Mouse (Mus musculus) heart, adult 9 months (tissue): ENCODE data around the gene B3gnt2.
A peak's percentile ranks its signal among the peaks of the same experiment; 100 is the strongest.

Experiments used
- DNase-seq, 2 experiments: peaks; one replicate each; pipeline ENCODE4 v3.0.0; 2022; ENCODE audit warnings: low spot score in 2 of 2

The B3gnt2 gene

DNA sequence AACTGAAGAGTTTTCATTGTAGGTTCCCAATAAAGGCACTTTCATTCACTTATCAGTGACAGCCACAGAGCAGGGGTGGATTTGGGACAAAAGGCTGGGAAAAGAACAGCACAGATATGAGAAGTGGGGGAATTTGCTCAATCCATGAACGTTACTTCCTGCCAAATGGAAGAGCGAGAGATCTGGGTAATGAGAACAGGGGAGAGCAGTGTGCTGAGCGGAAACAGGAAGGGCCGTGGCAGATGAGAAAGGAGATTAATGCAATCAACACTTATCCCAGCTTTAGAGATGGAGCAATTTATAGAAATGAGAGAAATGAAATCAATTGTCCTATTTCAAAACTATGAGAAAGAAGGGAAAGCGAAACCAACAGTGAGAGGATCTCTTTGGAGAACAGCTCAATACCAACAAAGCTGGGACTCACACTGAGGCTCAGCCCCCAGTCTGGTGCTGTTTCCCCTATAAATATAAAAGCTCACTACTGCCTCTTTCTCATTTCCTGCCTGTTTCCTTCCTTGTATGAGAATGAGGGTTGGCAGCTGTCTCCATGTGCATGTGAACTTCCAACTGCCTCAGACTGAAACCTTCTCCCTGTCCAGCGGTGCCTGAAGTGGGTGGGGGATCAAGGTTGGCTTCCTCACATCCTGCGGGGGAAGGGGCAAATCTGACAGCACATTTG lies 11.0 kb upstream of the B3gnt2 start:
- DNase-seq, result peak; percentile 42 to 55

DNA sequence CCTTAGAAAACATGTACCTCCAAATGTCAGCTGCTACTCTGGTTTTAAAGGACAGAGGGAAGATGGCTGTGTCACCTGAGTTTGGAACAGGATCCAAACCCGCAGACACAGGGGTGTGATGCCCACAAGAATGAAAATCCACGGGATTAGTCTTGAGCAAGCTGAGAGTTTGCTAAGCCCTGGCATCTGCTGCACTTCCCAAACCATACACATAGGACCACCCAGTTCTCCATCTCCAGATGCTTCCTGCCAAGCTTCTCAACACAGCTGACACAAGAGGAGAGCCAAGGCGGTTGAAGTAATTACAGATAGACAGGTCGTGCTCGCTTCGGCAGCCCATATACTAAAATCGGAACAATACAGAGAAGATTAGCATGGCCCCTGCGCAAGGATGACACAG lies 7.8 kb upstream of the B3gnt2 start:
- no peak for DNase-seq

DNA sequence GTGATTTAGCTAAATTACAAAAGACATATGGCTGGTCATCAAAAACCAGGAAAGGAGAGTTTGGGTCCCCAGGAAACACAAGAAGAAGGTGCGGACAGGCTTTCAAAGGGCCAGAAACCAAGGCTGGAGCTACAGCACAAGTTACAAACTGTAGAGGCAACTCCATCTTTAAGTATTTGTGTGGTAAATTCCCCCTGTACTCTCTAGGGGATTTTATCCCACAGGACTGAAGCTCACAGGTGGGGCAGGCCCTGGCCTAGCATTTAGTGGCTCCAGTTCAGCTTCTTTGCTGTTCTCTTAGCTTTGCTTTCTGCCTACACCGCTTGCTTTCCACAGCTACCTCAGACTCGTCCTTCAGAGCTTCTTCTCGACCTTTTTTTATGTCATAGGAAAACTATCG lies 6.9 kb upstream of the B3gnt2 start:
- no peak for DNase-seq

DNA sequence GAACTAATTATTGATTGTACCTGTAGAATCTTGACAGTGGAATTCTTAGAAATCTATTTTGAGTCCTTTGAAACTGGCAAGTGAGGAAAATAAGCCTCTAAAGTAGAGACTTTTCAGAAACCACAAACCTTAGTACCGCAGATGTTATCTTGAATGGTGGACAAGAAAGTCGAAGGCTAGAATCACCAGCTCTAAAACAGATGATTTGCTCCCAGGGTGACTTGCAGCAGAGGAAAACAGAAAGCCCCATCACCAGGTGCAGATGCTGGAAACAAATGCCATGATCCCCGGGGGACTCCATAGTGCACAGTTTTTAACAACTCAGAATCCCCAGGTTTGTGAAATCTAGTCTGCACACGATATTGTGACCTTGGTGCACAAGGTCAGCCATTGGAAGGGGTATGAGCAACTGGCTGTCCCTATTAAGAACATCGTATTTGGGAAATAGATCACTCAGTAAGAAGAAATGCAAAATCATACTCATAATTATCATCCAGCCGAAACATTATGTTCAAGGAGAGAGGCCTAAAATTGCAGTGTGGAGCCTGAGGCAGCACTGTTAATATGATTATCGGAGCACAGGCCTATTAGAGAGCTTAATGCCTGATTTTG lies 5.0 kb upstream of the B3gnt2 start:
- DNase-seq, result no peak

DNA sequence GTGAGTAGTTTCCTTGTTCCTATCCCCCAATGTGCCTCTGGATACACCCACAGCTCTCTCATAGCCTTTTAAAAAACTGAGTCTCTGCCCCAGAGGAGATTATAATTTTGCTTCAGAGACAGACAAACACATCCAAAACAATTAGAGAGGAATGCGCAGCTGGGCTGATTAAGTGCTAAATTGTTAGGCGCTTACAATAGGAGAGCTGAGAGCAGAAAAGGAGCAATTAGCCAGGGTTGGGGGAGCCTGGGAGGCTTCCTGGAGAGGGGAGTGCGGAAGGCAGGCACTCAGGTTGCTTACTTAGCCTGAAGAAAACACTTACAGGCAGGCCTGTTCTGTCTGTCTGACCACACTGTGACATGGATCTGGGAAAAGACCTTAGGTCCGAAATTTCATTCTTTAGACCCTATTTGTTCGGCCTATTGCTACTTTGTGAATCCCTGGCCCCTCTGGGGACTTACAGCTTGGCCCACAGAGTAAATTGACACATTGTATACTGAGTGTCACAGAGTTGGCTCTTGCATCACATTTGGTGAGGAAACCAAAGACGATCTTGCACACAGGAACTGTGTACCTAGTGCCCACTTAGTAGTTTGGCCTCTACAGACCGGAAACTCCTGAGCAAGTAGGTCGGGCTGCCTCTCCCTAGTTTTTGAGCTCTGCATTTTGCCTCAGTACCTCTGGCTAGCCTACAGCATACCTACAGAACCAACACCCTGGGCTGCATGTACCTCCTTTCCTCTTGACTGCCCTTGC lies 3.7 kb upstream of the B3gnt2 start:
- no peak for DNase-seq

DNA sequence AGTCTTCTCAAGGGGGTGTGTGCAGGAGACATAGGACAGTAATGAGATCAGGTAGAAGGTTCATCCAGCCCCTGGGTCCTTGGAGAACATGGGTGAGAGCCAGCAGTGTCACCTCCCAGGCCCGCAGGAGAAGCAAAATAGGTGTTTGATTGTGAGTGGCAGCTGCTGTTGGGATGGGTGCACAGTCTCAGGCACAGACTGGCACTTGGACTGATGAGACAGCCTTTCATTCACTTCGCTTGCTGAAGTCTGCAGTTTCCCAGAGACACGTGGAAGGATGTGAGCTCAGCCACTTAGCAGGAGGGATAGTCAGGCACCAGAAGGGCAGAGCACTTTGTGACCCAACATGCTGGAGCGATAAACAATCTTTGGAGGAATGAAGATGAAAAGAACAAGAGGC lies 2.8 kb upstream of the B3gnt2 start:
- no peak for DNase-seq

DNA sequence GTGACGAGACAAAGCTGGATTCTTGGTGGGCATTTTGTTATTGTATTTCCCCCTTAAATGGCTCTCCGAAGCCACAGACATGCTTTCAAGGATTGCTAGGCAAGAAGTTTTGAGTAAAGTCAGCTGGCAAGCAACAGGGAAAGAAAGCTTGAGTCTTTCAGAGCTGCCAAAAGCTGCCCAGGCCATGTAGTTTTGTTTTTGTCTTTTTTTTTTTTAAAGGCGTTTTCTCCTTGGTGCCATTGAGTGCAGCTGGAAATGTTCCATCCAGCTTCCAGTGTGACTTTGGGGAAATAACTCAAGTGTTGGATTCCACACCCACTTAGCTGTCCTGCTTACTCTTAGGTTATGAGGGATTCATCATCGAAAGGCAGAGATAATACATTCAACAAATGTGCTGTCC lies 554 bp upstream of the B3gnt2 start:
- DNase-seq, result no peak

DNA sequence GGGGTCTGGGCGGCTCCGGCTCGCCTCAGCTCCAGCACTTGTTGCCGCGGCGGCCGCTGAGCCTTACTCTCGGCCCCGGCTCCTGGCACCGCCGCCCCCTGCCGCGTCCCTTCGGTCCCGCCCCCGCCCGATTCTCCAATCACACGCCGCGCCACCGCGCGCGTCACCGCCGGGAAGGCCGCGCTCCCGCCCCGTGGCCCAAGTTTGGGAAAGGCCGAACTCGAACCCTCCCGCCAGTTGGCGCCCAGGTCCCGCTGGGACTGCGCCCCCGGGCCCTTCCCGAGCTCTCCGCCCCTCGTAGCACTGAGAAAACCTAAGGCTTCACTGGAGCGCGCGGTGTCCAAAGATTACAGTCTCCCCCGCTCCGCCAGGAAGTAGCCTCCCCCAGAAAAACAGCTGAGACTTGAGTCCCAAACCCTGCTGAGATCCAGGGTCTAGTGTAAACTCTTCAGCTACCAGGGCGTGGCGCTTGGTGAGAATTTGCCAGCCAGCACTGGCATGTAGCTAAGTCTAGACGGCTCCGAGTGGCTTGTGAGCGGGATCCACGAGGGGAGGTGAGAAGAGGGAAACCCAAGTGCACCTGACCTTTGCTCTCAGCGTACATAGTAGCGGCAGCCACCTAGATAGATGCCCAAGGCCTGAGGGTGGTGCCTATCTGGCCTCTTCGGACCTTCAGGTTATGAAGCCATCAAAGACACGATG lies 977 bp downstream of the B3gnt2 start:
- peak; percentile 89 to 91 for DNase-seq

DNA sequence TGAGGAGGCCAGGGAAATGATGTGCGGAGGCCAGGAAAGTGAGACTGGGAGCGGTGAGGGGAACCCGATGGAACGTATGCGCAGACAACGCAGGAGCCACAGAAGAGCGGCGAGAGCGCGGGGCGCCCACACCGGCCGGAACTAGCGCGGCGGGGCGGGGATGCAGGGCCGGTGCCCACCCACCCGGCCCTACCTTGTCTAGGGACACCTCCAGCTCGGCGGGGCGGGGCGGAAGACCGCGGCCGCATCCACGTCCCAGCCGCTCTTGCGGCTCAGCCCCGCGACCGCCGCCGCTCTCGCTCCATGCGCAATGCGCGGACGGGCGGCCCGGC lies 1.5 kb downstream of the B3gnt2 start:
- no peak for DNase-seq

DNA sequence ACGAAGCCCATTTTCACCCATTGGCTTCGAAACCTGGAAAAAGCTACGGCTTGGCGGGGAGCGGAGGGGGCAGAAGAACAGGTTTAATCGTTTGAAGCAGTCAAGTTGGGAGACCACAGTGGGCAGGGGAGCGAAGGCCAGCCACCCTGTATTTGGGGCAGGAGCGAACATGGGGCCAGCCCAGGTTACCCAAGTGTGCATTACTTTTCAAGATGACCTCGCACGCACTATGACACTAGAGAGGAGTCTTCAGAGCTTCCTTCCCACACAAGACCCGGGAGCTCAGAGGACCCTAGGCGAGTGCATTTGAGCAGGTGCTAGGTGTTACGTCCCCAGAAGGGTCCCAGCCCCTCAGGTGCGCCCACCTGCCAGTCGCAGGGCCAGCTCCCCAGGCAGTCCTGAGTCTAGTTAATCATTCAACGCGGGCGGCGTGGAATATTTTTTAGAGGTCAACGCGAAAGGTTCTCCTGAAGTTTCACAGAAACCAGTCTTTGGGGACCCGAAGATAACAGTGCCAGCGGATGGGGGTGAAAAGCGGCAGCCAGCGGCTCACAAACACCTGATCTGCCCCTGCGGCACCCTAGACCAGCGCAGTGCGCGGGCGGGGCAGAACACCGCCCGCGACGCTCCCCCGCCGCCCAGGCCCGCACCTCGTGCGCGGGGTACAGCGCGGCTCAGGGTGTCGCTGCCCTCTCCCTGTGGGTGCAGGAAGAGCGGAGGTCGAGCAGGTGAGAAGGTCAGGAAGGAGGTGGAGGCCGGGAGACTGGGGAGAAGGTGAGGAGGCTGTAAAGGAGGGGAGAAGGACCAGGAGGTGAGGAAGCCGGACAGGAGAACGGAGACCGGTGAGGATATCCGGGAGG lies 2.1 kb downstream of the B3gnt2 start:
- peak in 1 of 2 experiments; percentile 48 for DNase-seq

DNA sequence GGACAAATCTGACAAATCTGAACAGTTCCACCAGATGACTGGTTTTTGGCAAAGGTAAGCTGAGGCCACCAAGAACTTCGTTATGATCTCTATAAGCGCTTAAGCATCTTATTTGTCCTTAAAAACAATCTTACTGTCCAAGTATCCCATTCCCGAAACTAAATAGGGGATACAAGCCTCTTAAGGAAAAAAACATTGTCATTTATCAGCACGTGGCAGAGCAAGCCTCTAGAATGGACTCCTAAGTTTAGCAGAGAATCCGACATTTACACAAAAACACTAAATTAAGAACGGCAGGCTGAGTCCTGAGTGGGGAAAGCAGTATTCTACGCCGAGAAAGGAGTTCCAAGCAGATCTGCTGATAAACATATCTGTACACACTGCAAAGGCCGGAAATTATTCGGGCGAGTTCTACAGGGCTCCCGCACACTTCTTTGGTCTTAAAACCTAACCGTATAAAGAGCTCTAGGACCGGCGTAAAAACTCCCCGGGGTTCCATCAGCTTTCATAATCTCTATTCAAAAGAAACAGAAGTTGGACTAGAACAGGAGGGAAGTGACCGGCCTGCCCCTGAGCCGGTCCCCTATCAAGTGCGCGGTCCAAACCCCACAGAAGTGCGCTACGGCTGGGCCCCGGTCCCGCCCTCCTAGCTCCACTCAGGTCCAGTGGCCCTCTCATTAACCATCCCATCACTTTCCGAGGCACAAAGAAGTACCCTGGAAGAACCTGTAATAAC lies 2.9 kb downstream of the B3gnt2 start:
- DNase-seq, result no peak

DNA sequence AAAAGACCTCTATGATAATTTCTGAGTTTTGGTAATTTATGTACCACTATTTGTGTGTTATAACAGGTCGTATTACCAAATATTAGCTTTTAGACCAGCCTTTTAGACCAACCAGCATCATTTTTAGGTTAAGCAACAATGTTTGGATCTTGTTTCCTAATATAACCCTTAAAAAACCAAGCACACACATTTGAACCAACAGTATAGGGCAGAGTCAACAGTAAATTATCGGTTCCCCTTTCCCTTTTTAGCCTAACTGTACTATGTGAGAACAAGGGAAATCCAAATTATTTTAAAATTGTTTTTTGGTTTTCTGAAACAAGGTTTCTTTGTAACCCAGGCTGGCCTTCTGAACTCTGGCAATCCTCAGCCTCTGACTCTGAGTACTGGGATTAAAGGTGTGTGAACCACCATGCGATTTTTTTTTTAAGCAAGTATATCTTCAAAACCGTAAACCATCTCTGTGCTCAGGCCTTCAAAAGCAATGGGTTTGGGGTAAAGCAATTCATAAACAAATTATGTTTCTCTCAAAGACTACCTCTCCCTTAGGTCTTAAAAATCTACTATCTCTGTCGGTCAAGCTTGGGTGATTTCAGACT lies 3.6 kb downstream of the B3gnt2 start:
- DNase-seq, result no peak

DNA sequence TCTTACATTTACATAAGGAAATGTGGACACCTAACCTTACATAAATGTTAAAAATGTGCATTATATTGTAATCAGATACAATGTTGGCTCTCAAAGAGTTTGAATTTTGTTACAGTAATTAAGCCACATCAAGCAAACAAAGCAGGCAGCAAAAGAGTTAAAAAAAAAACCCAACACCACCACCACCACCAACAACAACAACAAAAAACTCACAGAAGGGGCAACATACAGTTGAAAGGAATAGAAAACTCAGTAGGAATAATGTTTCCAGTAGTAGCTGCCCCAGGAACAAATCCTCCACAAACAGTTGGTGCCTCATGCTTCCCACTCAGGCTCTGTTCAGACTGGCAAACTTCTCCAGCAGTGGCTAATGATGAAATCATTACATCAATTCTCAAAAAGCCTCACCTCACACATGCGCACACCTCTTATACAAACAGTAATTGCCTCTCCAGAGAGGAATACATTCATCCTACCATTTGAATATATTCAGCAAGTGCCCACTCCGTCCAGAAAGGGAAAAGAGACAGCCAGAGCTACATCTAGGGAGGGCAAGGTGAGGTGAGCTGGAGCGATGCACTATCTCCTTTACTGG lies 4.3 kb downstream of the B3gnt2 start:
- DNase-seq, result no peak

DNA sequence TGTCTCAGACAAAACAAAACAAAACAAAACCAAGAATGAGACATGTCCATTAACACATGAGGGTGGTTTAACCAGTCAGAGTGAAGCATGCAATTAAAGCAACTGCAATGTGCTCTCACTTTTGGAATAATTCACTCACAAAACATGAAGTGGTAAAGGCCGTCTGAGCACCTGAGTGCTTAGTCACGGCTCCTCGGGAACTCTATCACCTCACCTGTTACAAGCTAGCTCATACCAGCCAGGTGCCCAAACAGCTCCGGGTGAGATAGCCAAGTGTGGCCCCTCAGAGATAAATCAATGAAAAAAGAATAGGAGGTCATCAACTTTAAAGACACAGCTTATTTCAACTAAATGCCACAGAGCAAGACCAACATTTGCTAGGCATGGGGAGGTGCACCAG lies 6.2 kb downstream of the B3gnt2 start:
- DNase-seq, result no peak

DNA sequence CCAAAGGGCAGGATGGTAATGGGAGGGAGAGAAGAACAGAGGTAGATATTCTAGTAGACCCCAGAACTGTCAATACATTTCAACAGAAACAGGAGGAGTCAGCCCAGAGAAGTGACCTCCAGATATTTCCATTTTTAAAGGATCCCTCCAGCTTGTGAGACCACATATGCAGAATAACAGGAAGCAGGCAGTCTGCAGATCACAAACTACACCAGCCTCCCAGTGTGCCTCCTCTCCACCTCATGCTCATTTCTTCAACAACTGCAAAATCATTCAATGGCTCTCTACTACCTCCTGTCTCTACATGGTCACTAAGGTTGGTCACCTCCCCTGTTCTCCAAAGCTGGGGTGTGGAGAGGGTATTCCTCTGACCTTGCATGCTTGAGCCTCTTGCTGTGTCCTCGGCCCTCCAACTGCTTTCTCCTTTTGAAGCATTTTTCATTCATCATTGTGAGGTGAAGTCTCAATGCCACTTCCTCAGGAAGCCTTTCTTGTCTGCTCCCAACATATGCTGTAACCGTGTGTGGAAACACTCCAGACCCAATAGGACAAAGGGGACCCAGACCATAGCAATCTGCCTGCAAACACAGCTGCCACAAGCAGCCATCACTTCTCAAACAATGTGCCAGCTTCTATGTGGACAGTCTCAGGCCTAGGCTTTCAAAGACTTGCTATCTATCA lies 7.1 kb downstream of the B3gnt2 start:
- no peak for DNase-seq

DNA sequence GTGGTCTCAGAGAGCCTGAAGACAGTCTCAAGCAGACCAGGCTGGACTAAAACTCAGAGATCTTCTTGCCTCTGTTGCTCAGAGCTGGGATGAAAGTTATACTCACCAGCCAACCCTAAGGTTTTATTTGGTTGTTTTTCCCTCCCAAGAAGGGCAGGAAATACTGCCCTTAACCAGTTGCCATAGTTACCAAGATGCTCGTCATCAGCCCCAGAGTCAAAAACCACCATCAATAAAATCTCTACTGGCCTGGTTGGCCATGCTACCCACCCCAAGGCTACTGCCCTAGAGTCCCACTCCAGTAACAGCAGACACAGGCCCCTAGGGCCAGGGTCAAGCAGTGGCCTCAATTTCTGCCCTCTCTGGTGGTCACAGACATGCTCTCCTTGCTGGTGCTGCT lies 8.3 kb downstream of the B3gnt2 start:
- no peak for DNase-seq

DNA sequence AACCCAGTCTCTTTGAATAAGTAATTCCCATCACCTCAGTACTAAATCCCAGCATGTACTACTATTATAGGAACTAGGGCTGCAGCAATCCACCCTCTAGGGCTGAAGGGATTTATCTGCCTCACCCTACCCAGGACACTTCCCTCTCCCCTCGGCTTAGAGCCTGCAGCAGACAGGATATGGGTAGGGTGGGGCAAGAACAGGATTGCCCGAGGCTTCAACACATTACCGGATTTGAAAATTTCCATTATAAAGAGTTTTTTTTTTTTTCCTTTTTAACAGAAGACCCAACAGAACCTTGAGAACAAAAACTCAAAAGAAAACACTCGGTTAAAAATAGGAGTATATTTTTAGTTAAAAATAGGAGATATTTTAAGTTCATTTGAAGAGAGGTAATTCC lies 9.3 kb downstream of the B3gnt2 start:
- peak in 1 of 2 experiments; percentile 57 for DNase-seq

DNA sequence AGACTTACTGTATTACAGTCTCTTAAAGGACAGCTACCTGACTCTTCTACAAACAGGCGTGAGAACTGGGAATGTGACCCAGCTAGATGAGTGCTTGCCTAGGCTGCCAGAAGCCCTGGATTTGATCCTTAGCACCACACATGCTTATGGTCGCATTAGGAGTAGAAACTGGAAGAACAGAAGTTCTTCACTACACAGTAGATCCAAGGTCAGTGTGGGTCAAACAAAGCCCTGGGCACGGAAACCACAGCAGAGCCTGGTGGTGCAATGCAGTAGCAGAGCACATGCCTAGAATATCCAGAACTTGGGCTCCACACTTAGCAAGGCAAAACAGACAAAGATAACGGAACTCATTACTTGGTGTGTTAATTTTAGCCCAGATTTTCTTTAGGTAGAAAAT lies 10.7 kb downstream of the B3gnt2 start:
- DNase-seq, result no peak

DNA sequence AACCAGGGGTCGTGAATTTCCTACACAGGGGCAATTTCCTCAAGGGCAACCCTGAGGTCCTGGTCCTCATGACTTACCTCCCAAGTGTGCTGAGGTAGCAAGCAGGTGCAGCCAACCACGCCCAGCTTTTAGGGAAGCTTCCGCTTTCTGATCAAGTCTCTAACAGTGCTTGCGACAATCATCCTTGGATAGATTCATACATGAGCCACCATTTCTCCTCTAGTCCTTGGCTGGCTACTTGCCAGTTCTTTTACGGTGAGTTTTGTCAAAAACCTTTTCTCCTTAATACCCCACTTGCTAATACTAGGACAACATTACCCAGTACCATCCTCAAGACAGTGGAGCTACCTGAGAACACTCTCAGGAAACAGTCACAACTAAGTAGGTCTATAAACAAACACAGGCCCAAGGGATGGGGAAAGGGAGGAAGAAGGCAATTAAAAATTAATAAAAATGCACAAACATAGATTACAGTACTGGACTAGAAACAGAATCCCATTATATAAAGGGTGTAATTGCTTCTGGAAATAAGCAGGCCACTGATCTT lies 12.0 kb downstream of the B3gnt2 start:
- no peak for DNase-seq
